Mouse (Mus musculus) intestine, embryonic 15.5 days (tissue): ENCODE results near the gene Aplp2. TPM values are rescaled to one million over a fixed set of nuclear protein-coding genes. Genes with fewer than 3 reads are reported as not detected.

ENCODE experiments used
- ATAC-seq: fragments of 200-750 bp; cut with Nextera tagmentation; 2 replicates; pipeline ENCODE4 v1.8.0; 2017; ENCODE audit warnings: moderate TSS enrichment, moderate library complexity
- H3K27ac ChIP-seq: fragments of 300-500 bp; sonication (generic); 2 replicates; pipeline ENCODE4 v1.5.1; 2015; ENCODE audit warnings: mild to moderate bottlenecking, inconsistent platforms
- H3K27me3 ChIP-seq: fragments of 300-500 bp; sonication (generic); replicated peaks from 2 replicates; pipeline ENCODE4 v1.6.1; 2015; ENCODE audit warnings: inconsistent platforms
- H3K36me3 ChIP-seq: fragments of 300-500 bp; sonication (generic); 2 replicates; pipeline ENCODE4 v1.6.1; 2015; ENCODE audit warnings: inconsistent platforms
- H3K4me1 ChIP-seq: fragments of 300-500 bp; sonication (generic); replicated peaks from 2 replicates; pipeline ENCODE4 v1.6.1; 2015; ENCODE audit warnings: inconsistent platforms
- H3K4me2 ChIP-seq: fragments of 300-500 bp; sonication (generic); replicated peaks from 2 replicates; pipeline ENCODE4 v1.6.1; 2015; ENCODE audit warnings: mild to moderate bottlenecking, inconsistent platforms
- H3K4me3 ChIP-seq: fragments of 300-500 bp; sonication (generic); replicated peaks from 2 replicates; pipeline ENCODE4 v1.5.1; 2015; ENCODE audit warnings: inconsistent platforms
- H3K9ac ChIP-seq: fragments of 300-500 bp; sonication (generic); 2 replicates; pipeline ENCODE4 v1.6.1; 2015; ENCODE audit warnings: inconsistent platforms
- H3K9me3 ChIP-seq: fragments of 300-500 bp; sonication (generic); 2 replicates; pipeline ENCODE4 v1.6.1; 2016; ENCODE audit warnings: inconsistent platforms
- WGBS: fragments of 180-500 bp; shearing (Covaris S2); methylation state at CpG from one replicate; pipeline ENCODE4 v1.1.7; 2015; 5-methylcytosine and 5-hydroxymethylcytosine counted together
- polyA plus RNA-seq: library from polyadenylated mRNA; unstranded; fragments of >200 nt; fragmentation: Nextera tagmentation; extraction: Ambion mirVana; gene quantifications from 2 replicates; pipeline ENCODE4 v1.2.1, GENCODE M21; 2015

Aplp2 gene
- polyA plus RNA-seq, 1 experiment from 2014 or later = 210 TPM

- Histone ChIP-seq H3K9ac (no peak overlapping the region), H3K4me2 (no peak overlapping the region), H3K4me3 (no peak overlapping the region), H3K27ac (no peak overlapping the region), H3K9me3 (no peaks in the 10 kb centered on the region), H3K27me3 (no peaks in the 10 kb centered on the region), H3K36me3 (no peaks in the 10 kb centered on the region), H3K4me1 (no peaks in the 10 kb centered on the region; the same call in 1 of the 2 replicates)
- no peak for ATAC-seq
- WGBS = 75% methylated on average over 5 of the region's 5 CpGs
These were observed 32.3 kb upstream of the Aplp2 start for GRCm38 (mm10) chr9:31243939-31244333.

GRCm38 (mm10) chr9:31243306-31243938 lies 31.8 kb upstream of the Aplp2 start:
- H3K4me3 ChIP-seq = no peak overlapping the region
- H3K27ac ChIP-seq = no peak overlapping the region

DNA sequence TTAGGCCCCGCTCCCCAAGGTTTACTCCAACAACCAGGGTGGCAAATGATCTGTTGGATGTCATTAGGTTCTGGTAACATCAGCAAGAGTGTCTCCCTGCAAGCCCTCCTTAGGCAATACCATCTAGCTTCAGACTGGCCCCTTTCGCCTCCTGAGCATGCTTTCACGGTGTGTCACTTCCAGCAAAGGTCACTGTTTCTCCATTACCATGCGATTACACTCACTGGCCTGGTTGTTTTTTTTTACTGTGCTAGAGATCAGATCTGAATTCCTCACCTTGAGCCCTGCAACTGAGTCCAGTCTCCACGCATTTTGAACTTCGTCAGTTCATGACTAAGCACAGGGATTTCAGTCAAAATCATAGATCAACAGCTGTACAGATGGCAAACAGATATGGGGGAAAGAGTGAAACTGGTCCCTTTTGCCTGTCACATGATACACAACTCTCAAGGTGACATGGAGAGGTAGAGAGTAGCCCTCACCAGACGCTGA lies 29.6 kb upstream of the Aplp2 start:
- Histone ChIP-seq H3K27ac (no peak overlapping the region), H3K36me3 (no peaks in the 10 kb centered on the region)
- WGBS = 79% methylated on average over 7 of the region's 7 CpGs

More at GRCm38 (mm10) chr9:31243306-31243938, 31.8 kb upstream of the Aplp2 start:
- WGBS = 52% methylated on average over 18 of the region's 18 CpGs
- Histone ChIP-seq H3K9me3 (no peaks in the 10 kb centered on the region), H3K36me3 (no peaks in the 10 kb centered on the region), H3K4me1 (no peaks in the 10 kb centered on the region; the same call in 1 of the 2 replicates), H3K4me2 (no peak overlapping the region), H3K9ac (no peak overlapping the region), H3K27me3 (no peaks in the 10 kb centered on the region)
- ATAC-seq = no peak

GRCm38 (mm10) chr9:31240522-31241207 lies 29.1 kb upstream of the Aplp2 start:
- ATAC-seq = no peak
- WGBS = 69% methylated on average over 8 of the region's 8 CpGs
- Histone ChIP-seq H3K4me1 (no peaks in the 10 kb centered on the region; the same call in 1 of the 2 replicates), H3K4me3 (no peak overlapping the region), H3K4me2 (no peak overlapping the region), H3K27ac (no peak overlapping the region), H3K27me3 (no peaks in the 10 kb centered on the region), H3K9ac (no peak overlapping the region), H3K9me3 (no peaks in the 10 kb centered on the region), H3K36me3 (no peaks in the 10 kb centered on the region)

More for the DNA sequence above, 29.6 kb upstream of the Aplp2 start:
- Histone ChIP-seq H3K4me1 (no peaks in the 10 kb centered on the region; the same call in 1 of the 2 replicates), H3K4me3 (no peak overlapping the region), H3K9me3 (no peaks in the 10 kb centered on the region), H3K9ac (no peak overlapping the region), H3K4me2 (no peak overlapping the region), H3K27me3 (no peaks in the 10 kb centered on the region)
- no peak for ATAC-seq

DNA sequence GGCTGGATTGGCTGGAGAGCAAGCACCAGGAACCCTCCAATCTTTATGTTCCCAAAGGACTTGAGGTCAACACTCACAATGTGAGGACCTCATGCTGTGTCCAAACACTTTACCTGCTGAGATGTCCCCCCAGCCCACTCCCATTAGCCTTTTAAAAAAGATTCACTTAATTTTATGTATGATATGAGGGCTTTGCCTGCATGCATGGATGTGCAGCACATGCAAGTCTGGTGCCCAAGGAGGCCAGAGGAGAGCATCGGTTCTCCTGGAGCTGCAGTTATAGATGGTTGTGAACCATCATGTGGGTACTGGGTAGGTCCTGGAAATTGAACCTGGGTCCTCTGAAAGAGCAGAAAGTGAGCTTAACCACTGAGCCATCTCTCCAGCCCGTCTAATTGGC lies 27.9 kb upstream of the Aplp2 start:
- Histone ChIP-seq H3K27me3 (no peaks in the 10 kb centered on the region), H3K4me2 (no peak overlapping the region), H3K4me3 (no peak overlapping the region), H3K4me1 (peaks cover 2% of the 10 kb centered on the region; the same call in 1 of the 2 replicates), H3K9ac (no peak overlapping the region), H3K36me3 (no peaks in the 10 kb centered on the region), H3K27ac (no peak overlapping the region), H3K9me3 (no peaks in the 10 kb centered on the region)
- 93% methylated on average over 2 of the region's 2 CpGs for WGBS
- no peak for ATAC-seq

DNA sequence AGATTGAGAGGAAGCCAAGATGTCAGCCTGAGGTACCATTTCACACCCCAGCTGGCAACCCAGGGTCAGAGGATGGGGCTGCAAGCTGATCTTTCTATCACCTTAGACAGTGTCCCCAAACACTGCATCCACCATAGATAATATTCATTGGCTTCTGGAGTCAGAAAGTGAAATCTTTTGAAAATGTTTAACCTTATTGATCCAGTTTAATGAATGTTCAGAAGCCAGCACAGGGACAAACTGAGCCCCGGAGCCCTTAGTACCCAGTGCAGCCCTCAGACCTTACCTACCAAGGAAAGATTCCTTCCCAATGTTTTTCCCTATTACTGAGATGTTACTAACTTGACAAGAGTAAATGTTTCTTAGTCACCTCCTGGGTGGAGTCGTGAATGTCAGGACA lies 26.9 kb upstream of the Aplp2 start:
- Histone ChIP-seq H3K4me1 (peaks cover 2% of the 10 kb centered on the region; the same call in 1 of the 2 replicates), H3K4me2 (no peak overlapping the region), H3K9me3 (no peaks in the 10 kb centered on the region), H3K27ac (no peak overlapping the region), H3K4me3 (no peak overlapping the region), H3K27me3 (no peaks in the 10 kb centered on the region), H3K9ac (no peak overlapping the region), H3K36me3 (no peaks in the 10 kb centered on the region)
- 53% methylated on average over 2 of the region's 2 CpGs for WGBS
- ATAC-seq = no peak

DNA sequence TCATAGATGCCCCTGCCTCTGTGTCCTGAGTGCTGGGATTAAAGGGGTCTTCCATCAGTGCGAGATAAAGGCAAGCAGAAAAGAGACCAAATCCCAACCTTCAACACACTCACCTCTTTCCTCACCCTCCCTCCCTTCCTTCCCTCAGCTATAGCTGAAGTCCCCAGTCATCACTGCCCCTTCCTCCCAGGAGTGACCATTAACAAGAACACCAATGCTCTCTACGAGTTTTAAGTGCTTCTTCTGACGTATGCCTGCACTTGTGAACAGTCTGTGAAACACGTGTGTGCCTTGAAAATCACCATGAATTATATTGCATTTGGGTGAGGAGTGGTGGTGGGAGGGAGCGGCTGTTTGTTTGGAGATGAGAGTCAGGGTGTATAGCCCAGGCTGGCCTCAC lies 24.5 kb upstream of the Aplp2 start:
- H3K27me3 ChIP-seq = no peaks in the 10 kb centered on the region
- no peak for ATAC-seq
- H3K9me3 ChIP-seq = no peaks in the 10 kb centered on the region
- H3K9ac ChIP-seq = no peak overlapping the region
- H3K4me1 ChIP-seq = 0 out of 2 replicates have a peak, but pooled peaks cover 2% of the 10 kb centered on the region
- WGBS = 52% methylated on average over 5 of the region's 5 CpGs
- H3K4me2 ChIP-seq = no peak overlapping the region
- no peaks in the 10 kb centered on the region for H3K36me3 ChIP-seq
- H3K27ac ChIP-seq = no peak overlapping the region
- no peak overlapping the region for H3K4me3 ChIP-seq

DNA sequence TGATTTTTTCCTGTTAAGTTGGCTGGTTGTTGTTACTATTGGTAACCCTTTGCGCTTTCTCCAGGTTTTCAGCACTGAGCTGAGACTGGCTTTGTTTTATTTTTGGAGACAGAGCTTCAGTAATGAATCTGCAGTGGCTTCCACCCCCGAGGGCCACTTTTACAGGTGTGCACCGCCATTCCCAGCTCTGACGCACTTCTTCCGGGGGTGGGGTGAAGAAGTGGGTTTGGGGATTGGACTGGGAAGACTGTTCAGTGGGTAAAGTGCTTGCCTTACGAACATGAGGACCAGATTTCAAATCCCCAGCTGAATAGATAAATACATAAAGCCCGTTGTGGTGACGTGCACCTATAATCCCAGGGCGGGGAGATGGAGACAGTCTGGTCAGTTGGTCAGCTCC lies 23.9 kb upstream of the Aplp2 start:
- Histone ChIP-seq H3K27me3 (no peaks in the 10 kb centered on the region), H3K4me2 (no peak overlapping the region), H3K27ac (0 out of 2 replicates have a peak overlapping the region, but pooled peaks have one; percentile 22), H3K4me3 (no peak overlapping the region), H3K36me3 (no peaks in the 10 kb centered on the region), H3K9me3 (no peaks in the 10 kb centered on the region), H3K4me1 (0 out of 2 replicates have a peak, but pooled peaks cover 2% of the 10 kb centered on the region), H3K9ac (no peak overlapping the region)
- ATAC-seq = no peak
- WGBS = 67% methylated on average over 9 of the region's 9 CpGs

- 23% methylated on average over 4 of the region's 4 CpGs for WGBS
- ATAC-seq = 0 out of 2 replicates have a peak, but pooled peaks have one; percentile 15
- Histone ChIP-seq H3K36me3 (no peaks in the 10 kb centered on the region), H3K27me3 (no peaks in the 10 kb centered on the region), H3K9me3 (no peaks in the 10 kb centered on the region), H3K9ac (no peak overlapping the region), H3K4me3 (no peak overlapping the region), H3K27ac (no peak overlapping the region), H3K4me1 (0 out of 2 replicates have a peak, but pooled peaks cover 2% of the 10 kb centered on the region), H3K4me2 (no peak overlapping the region)
These were observed 23.4 kb upstream of the Aplp2 start for GRCm38 (mm10) chr9:31235030-31235429.

DNA sequence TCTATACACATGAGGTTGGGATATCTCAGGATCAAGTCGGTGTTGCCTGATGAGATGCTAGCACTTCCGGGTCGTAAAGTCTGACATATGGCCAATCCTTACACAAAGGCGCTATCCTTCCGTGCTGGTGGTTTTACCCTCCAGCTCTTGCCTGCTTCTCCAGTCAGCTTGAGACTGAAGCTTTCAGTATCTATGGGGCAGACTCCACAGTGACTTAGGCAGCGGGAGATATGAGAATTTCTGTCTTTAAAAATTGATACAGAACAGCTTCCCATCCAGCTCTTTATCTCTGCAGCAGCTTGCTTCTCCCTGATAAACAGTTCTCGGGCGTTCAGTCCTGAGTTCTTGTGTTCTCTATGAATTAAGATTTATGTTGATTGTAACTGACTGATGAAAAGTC lies 14.9 kb upstream of the Aplp2 start:
- no peaks in the 10 kb centered on the region for H3K4me1 ChIP-seq
- no peaks in the 10 kb centered on the region for H3K36me3 ChIP-seq
- no peak overlapping the region for H3K4me2 ChIP-seq
- no peak overlapping the region for H3K4me3 ChIP-seq
- no peak overlapping the region for H3K27ac ChIP-seq
- WGBS = 75% methylated on average over 8 of the region's 8 CpGs
- no peaks in the 10 kb centered on the region for H3K9me3 ChIP-seq
- no peaks in the 10 kb centered on the region for H3K27me3 ChIP-seq
- no peak overlapping the region for H3K9ac ChIP-seq
- ATAC-seq = no peak

- no peak overlapping the region for H3K4me2 ChIP-seq
- no peaks in the 10 kb centered on the region for H3K27me3 ChIP-seq
- no peaks in the 10 kb centered on the region for H3K9me3 ChIP-seq
- H3K27ac ChIP-seq = no peak overlapping the region
- H3K36me3 ChIP-seq = no peaks in the 10 kb centered on the region
- no peak for ATAC-seq
- H3K4me1 ChIP-seq = no peaks in the 10 kb centered on the region
- H3K9ac ChIP-seq = no peak overlapping the region
- WGBS = 74% methylated on average over 11 of the region's 11 CpGs
- no peak overlapping the region for H3K4me3 ChIP-seq
These were observed 14.2 kb upstream of the Aplp2 start for GRCm38 (mm10) chr9:31225808-31226207.

- 57% methylated on average over 4 of the region's 4 CpGs for WGBS
- H3K27ac ChIP-seq = no peak overlapping the region
- H3K9ac ChIP-seq = no peak overlapping the region
- no peaks in the 10 kb centered on the region for H3K9me3 ChIP-seq
- no peaks in the 10 kb centered on the region for H3K27me3 ChIP-seq
- no peaks in the 10 kb centered on the region for H3K36me3 ChIP-seq
- no peaks in the 10 kb centered on the region for H3K4me1 ChIP-seq
- H3K4me2 ChIP-seq = no peak overlapping the region
- no peak overlapping the region for H3K4me3 ChIP-seq
- ATAC-seq = no peak
These were observed 11.9 kb upstream of the Aplp2 start for GRCm38 (mm10) chr9:31223475-31223874.
